Mouse (Mus musculus) forebrain, postnatal 0 days (tissue): ENCODE measurements at regions not wholly inside any gene's neighbourhood (a gene's known extent, or its start where the extent isn't known, plus 50 kb on each side); places are given as distances from the start of the nearest gene placed in this dataset.

ENCODE experiments used
- ATAC-seq: fragments of 200-750 bp; cut with Nextera tagmentation; 2 replicates; pipeline ENCODE4 v1.8.0; 2017; ENCODE audit warnings: mild to moderate bottlenecking, moderate library complexity
- DNase-seq: peaks from one replicate; pipeline ENCODE4 v3.0.0-alpha.2; 2015
- H3K27ac ChIP-seq: fragments of 300-500 bp; sonication (generic); 2 replicates; pipeline ENCODE4 v1.5.1; 2014; ENCODE audit warnings: low read depth, mild to moderate bottlenecking, antibody characterized with exemption, low read length, moderate library complexity, mixed read lengths
- H3K27me3 ChIP-seq: fragments of 300-500 bp; sonication (generic); 2 replicates; pipeline ENCODE4 v1.6.1; 2014; ENCODE audit warnings: mild to moderate bottlenecking, low read length, mixed read lengths; ENCODE audit not compliant: insufficient read depth
- H3K36me3 ChIP-seq: fragments of 300-500 bp; sonication (generic); 2 replicates; pipeline ENCODE4 v1.6.1; 2014; ENCODE audit warnings: mild to moderate bottlenecking, moderate library complexity; ENCODE audit not compliant: insufficient read depth
- H3K4me1 ChIP-seq: fragments of 300-500 bp; sonication (generic); 2 replicates; pipeline ENCODE4 v1.6.1; 2014; ENCODE audit warnings: antibody characterized with exemption; ENCODE audit not compliant: insufficient read depth
- H3K4me2 ChIP-seq: fragments of 300-500 bp; sonication (generic); 2 replicates; pipeline ENCODE4 v1.6.1; 2014; ENCODE audit warnings: low read depth, mild to moderate bottlenecking, moderate library complexity
- H3K4me3 ChIP-seq: fragments of 300-500 bp; sonication (generic); 2 replicates; pipeline ENCODE4 v1.5.1; 2014; ENCODE audit warnings: low read depth, low read length, mixed read lengths
- H3K9ac ChIP-seq: fragments of 300-500 bp; sonication (generic); 2 replicates; pipeline ENCODE4 v1.6.1; 2014; ENCODE audit warnings: mild to moderate bottlenecking
- H3K9me3 ChIP-seq: fragments of 300-500 bp; sonication (generic); 2 replicates; pipeline ENCODE4 v1.6.1; 2016; ENCODE audit warnings: low read length
- CTCF ChIP-seq: sonication (generic); IDR thresholded peaks from 2 replicates; pipeline ENCODE4 v1.5.1; 2016; ENCODE audit warnings: antibody characterized with exemption, control low read depth, low read depth
- WGBS: fragments of 180-500 bp; shearing (Covaris S2); extraction: QIAGEN DNeasy Blood & Tissue Kit; methylation state at CpG from one replicate; pipeline ENCODE4 v1.1.7; 2014; 5-methylcytosine and 5-hydroxymethylcytosine counted together

DNA sequence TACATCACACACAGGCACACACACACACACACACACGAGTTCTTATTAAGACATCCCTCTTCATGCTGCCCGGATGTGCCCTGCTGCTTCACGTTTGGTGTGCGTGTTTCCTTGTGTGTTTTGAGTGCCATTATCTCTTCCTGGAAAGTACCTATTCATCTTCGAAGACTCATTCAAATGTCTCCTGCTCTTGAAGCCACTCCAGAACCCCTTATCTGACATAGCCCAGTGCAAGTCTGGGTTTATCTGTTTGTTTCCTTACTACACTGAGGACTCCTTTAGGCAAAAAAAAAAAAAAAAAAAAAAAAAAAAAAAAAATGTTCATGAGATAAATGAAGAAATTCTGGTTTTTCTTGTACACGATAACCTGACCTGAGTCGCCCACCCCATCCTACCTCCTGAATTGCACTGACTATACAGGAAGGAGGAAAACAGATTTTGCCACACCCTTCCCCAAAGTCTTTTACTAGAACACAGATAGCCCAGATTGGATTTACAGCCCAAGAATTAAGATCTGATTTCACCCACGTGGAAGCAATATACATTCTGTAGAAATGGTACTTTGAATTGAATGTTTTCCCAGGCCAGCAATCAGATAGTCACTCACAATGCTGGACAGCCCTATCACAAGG lies 101.1 kb upstream of the Cadm1 start:
- Histone ChIP-seq H3K27ac (no peak overlapping the region), H3K9ac (no peak overlapping the region), H3K36me3 (no peaks in the 10 kb centered on the region), H3K9me3 (no peaks in the 10 kb centered on the region), H3K4me2 (no peak overlapping the region), H3K27me3 (no peaks in the 10 kb centered on the region), H3K4me3 (no peak overlapping the region), H3K4me1 (no peaks in the 10 kb centered on the region)
- TF ChIP-seq CTCF, result no peak
- DNase-seq, result no peak
- WGBS, result 83% methylated on average over 8 of the region's 8 CpGs
- ATAC-seq, result no peak

DNA sequence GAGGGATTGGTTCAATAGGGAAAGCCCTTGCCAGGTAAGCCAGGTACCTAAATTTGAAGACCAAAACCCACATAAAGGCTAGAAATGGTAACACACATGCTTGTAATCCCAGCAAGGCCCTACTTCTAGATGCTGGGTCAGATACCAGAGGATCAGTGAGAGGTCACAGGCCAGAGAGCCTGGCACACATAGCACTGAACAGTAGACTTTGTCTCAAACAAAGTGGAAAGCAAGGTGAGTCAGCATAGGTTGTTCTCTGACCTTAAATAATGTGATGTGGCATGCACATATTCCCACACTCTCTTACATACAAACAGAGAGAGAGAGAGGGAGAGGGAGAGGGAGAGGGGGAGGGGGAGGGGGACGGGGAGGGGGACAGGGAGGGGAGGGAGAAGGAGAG lies 100.3 kb upstream of the Cadm1 start:
- Histone ChIP-seq H3K27me3 (no peaks in the 10 kb centered on the region), H3K4me2 (no peak overlapping the region), H3K9me3 (no peaks in the 10 kb centered on the region), H3K27ac (no peak overlapping the region), H3K9ac (no peak overlapping the region), H3K4me3 (no peak overlapping the region), H3K36me3 (no peaks in the 10 kb centered on the region), H3K4me1 (no peaks in the 10 kb centered on the region)
- TF ChIP-seq CTCF, result no peak
- ATAC-seq, result no peak
- no peak for DNase-seq
- no CpG with 5 or more reads among the region's 1 CpGs for WGBS

DNA sequence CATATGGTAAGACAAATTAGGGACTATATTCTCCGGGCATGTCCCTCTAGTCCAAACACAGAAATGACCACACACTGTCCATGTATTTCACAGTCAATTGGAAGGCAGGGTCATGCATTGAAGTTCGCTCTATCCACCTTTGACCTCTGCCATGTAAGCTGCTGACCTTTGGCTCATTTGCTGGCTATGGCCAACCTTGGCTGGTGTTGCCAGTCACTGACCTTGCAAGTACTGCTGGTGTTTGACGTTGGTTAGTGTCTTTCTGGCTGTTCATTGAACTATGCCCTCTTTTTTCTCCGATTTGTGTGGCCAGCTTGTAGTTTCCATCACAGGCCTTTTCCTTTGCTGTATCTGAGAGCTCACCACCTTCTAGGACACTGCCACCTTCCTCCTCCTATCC lies 97.3 kb upstream of the Cadm1 start:
- no peak for TF ChIP-seq CTCF
- no peak overlapping the region for H3K4me3 ChIP-seq
- H3K4me2 ChIP-seq, result no peak overlapping the region
- WGBS, result 88% methylated on average over 4 of the region's 4 CpGs
- ATAC-seq (no peak), DNase-seq (no peak)
- H3K9me3 ChIP-seq, result no peaks in the 10 kb centered on the region
- H3K4me1 ChIP-seq, result no peaks in the 10 kb centered on the region
- no peak overlapping the region for H3K27ac ChIP-seq
- no peaks in the 10 kb centered on the region for H3K27me3 ChIP-seq
- no peaks in the 10 kb centered on the region for H3K36me3 ChIP-seq
- no peak overlapping the region for H3K9ac ChIP-seq

DNA sequence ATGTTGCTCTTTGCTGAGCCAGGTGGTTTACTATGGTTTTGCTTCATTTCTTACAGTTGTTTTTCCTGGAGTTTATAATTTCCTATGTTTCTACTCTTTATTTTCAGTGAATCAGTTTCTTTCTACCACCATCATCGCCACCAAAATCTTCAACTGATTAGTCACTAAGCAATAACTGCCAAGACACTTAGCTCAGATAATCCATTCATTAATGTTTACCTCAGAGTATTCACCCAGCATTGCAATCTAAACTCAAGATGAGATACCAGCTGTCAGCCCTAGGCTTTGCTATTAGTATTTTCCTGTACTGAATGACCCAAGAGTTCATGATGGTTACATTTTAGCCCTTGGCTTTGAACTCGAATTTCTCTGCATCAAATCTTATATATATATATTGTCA lies 96.8 kb upstream of the Cadm1 start:
- Histone ChIP-seq H3K4me1 (no peaks in the 10 kb centered on the region), H3K36me3 (no peaks in the 10 kb centered on the region), H3K4me2 (no peak overlapping the region), H3K9me3 (no peaks in the 10 kb centered on the region), H3K4me3 (no peak overlapping the region), H3K27me3 (no peaks in the 10 kb centered on the region), H3K9ac (no peak overlapping the region), H3K27ac (no peak overlapping the region)
- WGBS, result 67% methylated on average over 2 of the region's 2 CpGs
- ATAC-seq (no peak), DNase-seq (no peak)
- TF ChIP-seq CTCF, result no peak

DNA sequence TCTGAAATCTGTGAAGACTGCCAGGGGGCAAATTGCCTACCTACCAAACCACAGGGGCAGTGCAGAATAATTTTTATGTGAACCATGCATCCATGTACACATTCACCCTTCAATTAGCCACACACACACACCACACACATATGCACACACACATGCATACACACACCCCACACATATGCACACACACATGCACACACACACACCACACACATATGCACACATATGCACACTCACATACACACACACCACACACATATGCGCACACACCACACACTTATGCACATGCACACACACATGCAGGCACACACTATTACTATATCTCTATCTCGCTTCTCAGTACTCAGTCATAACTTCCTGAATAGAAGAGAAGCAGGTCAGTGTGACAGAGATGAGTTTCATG lies 95.9 kb upstream of the Cadm1 start:
- H3K9me3 ChIP-seq, result no peaks in the 10 kb centered on the region
- H3K27ac ChIP-seq, result no peak overlapping the region
- no peaks in the 10 kb centered on the region for H3K36me3 ChIP-seq
- DNase-seq (no peak), ATAC-seq (no peak)
- no peaks in the 10 kb centered on the region for H3K4me1 ChIP-seq
- no peak overlapping the region for H3K4me2 ChIP-seq
- no peak for TF ChIP-seq CTCF
- WGBS, result 98% methylated on average over 2 of the region's 2 CpGs
- H3K27me3 ChIP-seq, result no peaks in the 10 kb centered on the region
- no peak overlapping the region for H3K4me3 ChIP-seq
- no peak overlapping the region for H3K9ac ChIP-seq

DNA sequence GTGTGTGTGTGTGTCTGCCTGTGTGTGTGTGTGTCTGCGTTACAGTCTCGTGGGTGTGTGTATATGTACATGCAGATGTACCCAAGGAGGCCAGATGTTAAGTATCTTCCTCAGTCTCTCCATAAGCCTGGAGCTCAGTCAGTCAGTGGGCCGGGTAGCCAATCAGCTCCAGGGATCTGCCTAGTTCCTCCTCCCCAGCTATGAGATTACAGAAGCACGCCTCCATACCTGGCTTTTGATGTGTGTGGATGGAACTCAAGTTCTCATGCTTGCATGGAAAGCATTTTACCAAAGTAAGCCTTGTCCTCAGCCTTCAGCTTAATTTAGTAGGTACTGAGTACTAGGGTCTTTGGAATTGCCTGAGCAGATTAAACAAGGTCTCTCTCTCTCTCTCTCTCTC lies 91.0 kb upstream of the Cadm1 start:
- Histone ChIP-seq H3K4me3 (no peak overlapping the region), H3K27ac (no peak overlapping the region), H3K4me1 (peaks cover 6% of the 10 kb centered on the region; the same call in 1 of the 2 replicates), H3K4me2 (no peak overlapping the region), H3K27me3 (no peaks in the 10 kb centered on the region), H3K9me3 (no peaks in the 10 kb centered on the region), H3K9ac (no peak overlapping the region), H3K36me3 (no peaks in the 10 kb centered on the region)
- 76% methylated on average over 4 of the region's 4 CpGs for WGBS
- DNase-seq (no peak), ATAC-seq (no peak)
- no peak for TF ChIP-seq CTCF

DNA sequence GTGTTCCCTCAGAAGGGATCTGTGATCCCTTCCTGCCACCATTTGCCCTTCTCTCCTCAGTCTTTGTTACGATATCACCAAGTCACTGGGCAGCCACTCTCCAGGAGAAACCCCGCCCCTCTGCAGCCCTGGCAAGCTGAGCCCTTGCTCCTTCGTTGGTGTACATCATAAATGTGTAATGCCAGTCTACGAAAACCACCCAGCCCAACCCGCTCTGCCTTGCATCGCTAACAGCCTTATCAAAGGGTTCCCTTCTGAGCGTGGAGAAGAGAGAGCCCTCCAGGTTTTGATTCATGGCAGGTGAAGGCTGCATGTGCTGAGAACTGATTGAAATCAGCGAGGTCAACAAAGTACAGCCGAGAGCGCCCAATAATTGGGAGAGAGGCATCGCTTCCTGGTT lies 90.5 kb upstream of the Cadm1 start:
- no peaks in the 10 kb centered on the region for H3K27me3 ChIP-seq
- no peaks in the 10 kb centered on the region for H3K9me3 ChIP-seq
- WGBS, result 22% methylated on average over 11 of the region's 11 CpGs
- no peak overlapping the region for H3K27ac ChIP-seq
- no peak for DNase-seq
- peaks cover 6% of the 10 kb centered on the region; the same call in 1 of the 2 replicates for H3K4me1 ChIP-seq
- H3K9ac ChIP-seq, result peak overlapping the region; percentile 26
- H3K4me2 ChIP-seq, result peak overlapping the region; percentile 45
- H3K36me3 ChIP-seq, result no peaks in the 10 kb centered on the region
- H3K4me3 ChIP-seq, result peak overlapping the region; percentile 23
- ATAC-seq, result peak; percentile 40; the same call in 1 of the 2 replicates
- TF ChIP-seq CTCF, result no peak
